Mouse (Mus musculus) neural tube, embryonic 14.5 days (tissue): Measurements from ENCODE around the gene Nebl. TPM values are rescaled to one million over a fixed set of nuclear protein-coding genes. Genes with fewer than 3 reads are reported as not detected.

Experiments
- ATAC-seq: fragments of 200-750 bp; cut with Nextera tagmentation; 2 replicates; pipeline ENCODE4 v1.8.0; 2017; ENCODE audit warnings: low read depth, mild to moderate bottlenecking, moderate TSS enrichment, moderate library complexity
- H3K27ac ChIP-seq: fragments of 300-500 bp; sonication (generic); 2 replicates; pipeline ENCODE4 v1.5.1; 2014; ENCODE audit warnings: low read depth, mild to moderate bottlenecking, control low read depth, low read length, moderate library complexity, mixed read lengths
- H3K27me3 ChIP-seq: fragments of 300-500 bp; sonication (generic); 2 replicates; pipeline ENCODE4 v1.6.1; 2014; ENCODE audit warnings: low read length; ENCODE audit not compliant: control insufficient read depth, insufficient read depth
- H3K36me3 ChIP-seq: fragments of 300-500 bp; sonication (generic); 2 replicates; pipeline ENCODE4 v1.6.1; 2014; ENCODE audit warnings: low read length, mixed read lengths; ENCODE audit not compliant: control insufficient read depth, insufficient read depth
- H3K4me1 ChIP-seq: fragments of 300-500 bp; sonication (generic); 2 replicates; pipeline ENCODE4 v1.6.1; 2014; ENCODE audit warnings: low read length; ENCODE audit not compliant: control insufficient read depth, insufficient read depth
- H3K4me2 ChIP-seq: fragments of 300-500 bp; sonication (generic); 2 replicates; pipeline ENCODE4 v1.6.1; 2014; ENCODE audit warnings: mild to moderate bottlenecking, low read depth, low read length, control low read depth
- H3K4me3 ChIP-seq: fragments of 300-500 bp; sonication (generic); 2 replicates; pipeline ENCODE4 v1.5.1; 2014; ENCODE audit warnings: low read depth, low read length, control low read depth, mixed read lengths
- H3K9ac ChIP-seq: fragments of 300-500 bp; sonication (generic); replicated peaks from 2 replicates; pipeline ENCODE4 v1.6.1; 2014; ENCODE audit warnings: low read depth, mild to moderate bottlenecking, control low read depth, low read length, mixed read lengths
- H3K9me3 ChIP-seq: fragments of 300-500 bp; sonication (generic); 2 replicates; pipeline ENCODE4 v1.6.1; 2016; ENCODE audit warnings: low read length; ENCODE audit not compliant: control insufficient read depth
- WGBS: fragments of 180-500 bp; shearing (Covaris S2); extraction: QIAGEN DNeasy Blood & Tissue Kit; methylation state at CpG from one replicate; pipeline ENCODE4 v1.1.7; 2014; 5-methylcytosine and 5-hydroxymethylcytosine counted together
- polyA plus RNA-seq: library from polyadenylated mRNA; unstranded; fragments of >200 nt; fragmentation: Nextera tagmentation; extraction: Ambion mirVana; gene quantifications from 2 replicates; pipeline ENCODE4 v1.2.1, GENCODE M21; 2014

Nebl gene
- polyA plus RNA-seq, 1 experiment from 2014 or later = 16.7 TPM

DNA sequence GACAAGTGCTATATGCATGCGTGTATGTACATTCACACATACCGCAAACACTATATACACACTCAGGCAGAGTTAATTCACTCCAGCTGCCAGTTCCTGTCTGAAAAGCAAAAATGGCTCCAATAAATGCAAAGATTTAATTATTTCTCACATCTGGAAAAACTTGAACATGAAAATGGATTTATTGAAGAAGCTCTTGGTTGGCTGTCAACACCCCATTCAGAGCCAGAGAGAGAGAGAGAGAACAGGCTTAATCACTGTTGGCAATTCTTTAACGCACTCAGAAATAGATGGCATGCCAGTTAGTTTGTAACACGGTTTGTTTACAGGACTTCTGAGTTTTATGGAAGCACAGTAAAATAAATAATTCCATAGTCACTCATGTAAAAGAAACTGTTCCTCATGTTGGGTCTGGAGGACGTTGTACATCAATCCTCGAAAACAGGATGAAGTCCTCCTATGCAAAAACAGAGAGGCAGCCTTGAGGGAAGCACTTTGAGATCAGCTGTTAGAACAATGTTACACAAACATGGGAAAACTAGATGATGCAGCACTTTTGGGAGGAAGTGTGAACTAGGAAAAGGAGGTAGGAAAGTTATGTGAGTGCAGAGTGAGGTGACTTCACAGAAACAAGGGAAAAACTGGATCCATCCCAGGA is 265.6 kb downstream of the Nebl start:
- H3K27ac ChIP-seq = no peak overlapping the region
- H3K36me3 ChIP-seq = no peaks in the 10 kb centered on the region
- no peak for ATAC-seq
- no peak overlapping the region for H3K4me2 ChIP-seq
- no peak overlapping the region for H3K4me3 ChIP-seq
- WGBS = 87% methylated on average over 6 of the region's 6 CpGs
- H3K9ac ChIP-seq = no peak overlapping the region
- no peaks in the 10 kb centered on the region for H3K9me3 ChIP-seq
- no peaks in the 10 kb centered on the region for H3K27me3 ChIP-seq
- H3K4me1 ChIP-seq = no peaks in the 10 kb centered on the region

DNA sequence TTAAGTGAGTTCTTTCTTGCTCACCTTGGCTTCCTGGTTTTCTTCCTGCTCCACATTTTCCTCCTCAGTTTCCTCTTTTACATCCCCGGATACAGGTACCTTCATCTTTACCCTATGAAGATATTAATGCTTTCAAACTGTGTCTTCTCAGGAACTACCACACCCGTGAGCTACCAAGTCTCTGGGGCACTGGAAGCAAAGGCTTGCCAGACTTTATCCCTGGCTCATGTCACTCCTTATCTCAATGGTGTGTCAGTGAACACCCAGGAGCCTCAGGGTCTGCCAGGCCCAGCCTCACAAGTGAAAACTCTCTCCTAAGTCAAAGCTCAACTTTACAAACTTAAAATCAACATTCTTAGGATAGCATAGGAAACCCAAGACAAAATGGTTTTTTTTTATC is 270.8 kb downstream of the Nebl start:
- Histone ChIP-seq H3K4me3 (no peak overlapping the region), H3K9ac (no peak overlapping the region), H3K4me1 (no peaks in the 10 kb centered on the region), H3K36me3 (no peaks in the 10 kb centered on the region), H3K27me3 (no peaks in the 10 kb centered on the region), H3K27ac (no peak overlapping the region), H3K4me2 (no peak overlapping the region), H3K9me3 (no peaks in the 10 kb centered on the region)
- 93% methylated on average over 2 of the region's 2 CpGs for WGBS
- no peak for ATAC-seq

DNA sequence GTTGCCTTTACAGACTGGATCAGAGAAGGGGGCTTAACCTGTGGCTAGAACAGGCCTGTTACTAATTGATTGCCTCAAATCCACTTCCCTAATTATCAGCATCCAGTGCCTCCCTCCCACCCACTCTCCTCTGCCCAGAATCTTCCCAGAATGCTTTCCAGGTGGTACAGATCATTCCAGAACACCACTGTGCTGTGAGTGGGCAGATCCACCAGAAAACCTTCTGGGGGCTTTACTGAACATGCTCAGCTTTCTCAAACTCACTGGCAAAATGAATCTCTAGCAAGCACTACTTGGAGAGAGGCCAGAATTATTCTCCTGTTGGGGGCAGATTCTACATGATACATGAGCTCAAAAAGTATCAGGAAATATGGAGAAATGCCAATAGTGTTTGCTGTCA is 277.6 kb downstream of the Nebl start:
- no peaks in the 10 kb centered on the region for H3K9me3 ChIP-seq
- H3K36me3 ChIP-seq = no peaks in the 10 kb centered on the region
- H3K27me3 ChIP-seq = no peaks in the 10 kb centered on the region
- H3K27ac ChIP-seq = no peak overlapping the region
- no peaks in the 10 kb centered on the region for H3K4me1 ChIP-seq
- no peak overlapping the region for H3K4me2 ChIP-seq
- ATAC-seq = no peak
- H3K4me3 ChIP-seq = no peak overlapping the region
- no peak overlapping the region for H3K9ac ChIP-seq

DNA sequence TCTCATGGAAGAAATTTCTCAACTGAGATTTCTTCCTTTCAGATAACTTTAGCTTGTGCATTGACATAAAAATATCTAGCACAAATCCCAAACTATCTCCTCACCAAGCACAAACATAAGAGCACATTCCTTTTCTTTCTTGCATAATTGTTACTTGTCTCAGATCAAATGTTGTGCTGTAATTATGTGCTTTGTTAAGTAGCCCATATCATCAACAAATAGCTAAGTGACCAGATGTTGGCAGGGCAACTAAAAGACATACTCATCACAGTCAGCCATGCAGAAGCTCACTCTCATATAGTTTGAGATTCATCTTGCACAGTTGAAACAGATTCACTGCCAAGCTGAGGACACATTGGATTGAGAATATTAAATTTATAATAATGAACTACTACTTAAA is 282.9 kb downstream of the Nebl start:
- Histone ChIP-seq H3K9ac (no peak overlapping the region), H3K9me3 (no peaks in the 10 kb centered on the region), H3K4me3 (no peak overlapping the region), H3K4me1 (no peaks in the 10 kb centered on the region), H3K27me3 (no peaks in the 10 kb centered on the region), H3K36me3 (no peaks in the 10 kb centered on the region), H3K4me2 (no peak overlapping the region), H3K27ac (no peak overlapping the region)
- no peak for ATAC-seq

DNA sequence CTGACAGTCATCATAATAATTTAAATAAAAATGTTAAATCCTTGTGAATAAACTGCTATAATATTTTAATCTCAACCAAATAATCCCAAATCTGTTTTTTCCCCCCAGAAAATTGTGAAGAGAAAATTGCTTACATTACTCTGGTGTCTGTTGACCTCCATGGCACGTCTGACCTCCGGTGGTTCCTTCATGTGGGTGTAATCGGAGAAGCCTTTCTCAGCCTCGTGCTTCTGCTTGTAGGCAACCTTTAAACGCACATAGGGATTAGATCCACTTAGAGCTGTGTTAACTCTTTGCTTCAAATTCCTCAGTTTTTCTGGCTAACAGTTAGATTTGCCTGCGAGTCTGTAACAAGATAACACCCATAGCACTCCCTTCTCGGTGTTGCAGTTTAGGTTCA is 287.7 kb downstream of the Nebl start:
- no peaks in the 10 kb centered on the region for H3K36me3 ChIP-seq
- H3K9me3 ChIP-seq = no peaks in the 10 kb centered on the region
- WGBS = 68% methylated on average over 7 of the region's 7 CpGs
- H3K4me3 ChIP-seq = no peak overlapping the region
- no peak overlapping the region for H3K4me2 ChIP-seq
- no peaks in the 10 kb centered on the region for H3K27me3 ChIP-seq
- no peak overlapping the region for H3K9ac ChIP-seq
- no peak overlapping the region for H3K27ac ChIP-seq
- ATAC-seq = no peak
- no peaks in the 10 kb centered on the region for H3K4me1 ChIP-seq

DNA sequence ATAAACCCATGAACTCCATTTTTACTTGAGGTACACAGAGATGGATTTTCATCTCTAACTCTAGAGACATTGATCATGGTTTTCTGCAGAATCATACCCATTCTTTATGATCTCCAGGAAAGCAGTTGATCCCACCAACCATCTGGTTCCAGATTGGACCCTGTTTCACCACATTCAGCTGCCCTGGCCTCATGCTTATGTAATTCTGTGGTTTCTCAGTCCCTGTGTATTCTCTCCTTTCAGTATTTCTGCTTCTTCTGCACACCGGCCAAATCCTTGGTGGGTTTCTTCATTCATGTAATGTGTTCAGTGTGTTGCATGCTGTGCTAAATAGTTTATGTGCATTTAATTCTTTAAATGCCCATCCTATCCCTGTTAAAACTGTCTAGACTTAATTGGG is 292.9 kb downstream of the Nebl start:
- H3K27ac ChIP-seq = no peak overlapping the region
- H3K9me3 ChIP-seq = no peaks in the 10 kb centered on the region
- no peak overlapping the region for H3K4me3 ChIP-seq
- H3K4me1 ChIP-seq = no peaks in the 10 kb centered on the region
- no peak overlapping the region for H3K4me2 ChIP-seq
- no peaks in the 10 kb centered on the region for H3K27me3 ChIP-seq
- WGBS = 85% methylated on average over 1 of the region's 1 CpGs
- H3K9ac ChIP-seq = no peak overlapping the region
- ATAC-seq = no peak
- H3K36me3 ChIP-seq = no peaks in the 10 kb centered on the region

DNA sequence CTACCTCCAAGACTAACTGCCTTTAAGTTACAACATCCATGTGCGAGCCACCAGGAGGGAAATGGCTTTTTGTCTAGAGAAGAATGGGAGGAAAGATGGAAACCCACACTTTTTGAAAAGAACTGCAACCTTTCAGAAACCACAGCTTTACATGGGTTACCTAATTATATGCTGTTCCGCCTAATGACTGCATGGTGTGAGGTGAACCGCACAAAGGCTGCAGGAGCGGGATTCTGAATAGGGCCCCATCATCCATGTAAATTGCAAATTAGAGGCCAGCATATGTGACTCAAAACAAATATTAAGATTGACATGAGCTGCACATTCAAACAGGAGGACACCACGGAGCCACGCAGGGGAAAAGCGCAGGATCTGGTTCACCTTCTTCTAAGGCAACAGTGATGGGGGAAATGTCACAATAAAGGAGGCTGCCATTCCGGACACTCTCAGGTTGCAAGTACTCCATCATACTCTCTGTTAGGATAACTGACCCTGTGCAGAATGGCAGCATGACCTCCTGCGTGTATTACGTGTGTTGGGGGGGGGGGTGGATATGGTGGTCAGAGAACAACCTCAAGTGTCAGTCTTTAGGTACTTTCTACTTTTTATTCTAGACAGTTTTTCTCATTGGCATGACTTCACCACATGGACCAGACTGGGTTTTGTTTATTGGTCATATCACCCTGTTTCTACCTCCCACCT is 294.4 kb downstream of the Nebl start:
- Histone ChIP-seq H3K4me1 (no peaks in the 10 kb centered on the region), H3K27me3 (no peaks in the 10 kb centered on the region), H3K9ac (no peak overlapping the region), H3K4me3 (no peak overlapping the region), H3K36me3 (no peaks in the 10 kb centered on the region), H3K9me3 (no peaks in the 10 kb centered on the region), H3K4me2 (no peak overlapping the region), H3K27ac (no peak overlapping the region)
- WGBS = 52% methylated on average over 10 of the region's 10 CpGs
- ATAC-seq = no peak

DNA sequence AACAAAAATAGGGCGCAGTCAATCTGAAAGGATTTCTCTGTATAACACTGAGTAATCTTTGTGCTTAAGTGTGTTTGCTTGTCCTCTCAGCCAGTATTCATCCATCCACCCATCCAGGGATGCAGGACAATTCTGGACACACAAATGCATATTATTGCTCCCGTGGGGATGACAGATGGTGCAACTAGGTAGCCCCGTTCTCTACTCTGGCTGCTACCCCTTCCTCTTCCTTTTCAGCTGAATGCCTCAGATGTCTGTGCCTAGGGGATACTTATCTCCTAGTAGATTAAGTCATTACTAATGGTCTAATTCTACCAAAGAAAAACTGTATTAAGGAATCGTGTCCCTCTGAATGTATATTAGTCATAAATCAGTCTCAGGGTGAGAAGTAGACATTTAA is 296.0 kb downstream of the Nebl start:
- Histone ChIP-seq H3K36me3 (no peaks in the 10 kb centered on the region), H3K9ac (no peak overlapping the region), H3K27me3 (no peaks in the 10 kb centered on the region), H3K4me3 (no peak overlapping the region), H3K27ac (no peak overlapping the region), H3K4me1 (no peaks in the 10 kb centered on the region), H3K9me3 (no peaks in the 10 kb centered on the region), H3K4me2 (no peak overlapping the region)
- ATAC-seq = no peak
- 45% methylated on average over 4 of the region's 4 CpGs for WGBS

DNA sequence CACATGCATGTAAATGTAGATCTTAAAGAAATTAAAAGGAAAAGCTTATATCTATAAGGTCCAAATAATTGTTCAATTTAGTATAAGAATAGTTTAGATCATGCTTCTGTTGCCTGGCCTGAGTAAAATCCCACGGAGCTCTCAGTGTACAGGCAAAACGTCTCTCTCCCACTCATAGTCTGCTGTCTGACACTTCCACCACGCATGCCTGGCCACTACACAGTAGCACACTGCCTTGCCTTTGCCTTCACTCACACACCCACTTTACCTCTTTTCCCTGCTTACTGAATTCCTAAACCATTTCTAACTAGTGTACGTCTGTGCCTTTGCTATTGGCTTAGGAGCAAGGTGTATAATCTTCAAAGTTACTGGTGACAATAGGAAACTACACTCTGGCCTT is 302.2 kb downstream of the Nebl start:
- 87% methylated on average over 4 of the region's 4 CpGs for WGBS
- H3K4me1 ChIP-seq = no peaks in the 10 kb centered on the region

More for the DNA sequence above, 302.2 kb downstream of the Nebl start:
- H3K4me3 ChIP-seq = no peak overlapping the region
- H3K27ac ChIP-seq = no peak overlapping the region
- no peak overlapping the region for H3K9ac ChIP-seq
- H3K36me3 ChIP-seq = no peaks in the 10 kb centered on the region
- no peak overlapping the region for H3K4me2 ChIP-seq
- no peak for ATAC-seq
- H3K27me3 ChIP-seq = no peaks in the 10 kb centered on the region
- no peaks in the 10 kb centered on the region for H3K9me3 ChIP-seq
